Mouse (Mus musculus) embryonic facial prominence, embryonic 10.5 days (tissue): ENCODE data around the gene Camta1. TPM values are rescaled to one million over a fixed set of nuclear protein-coding genes. Genes with fewer than 3 reads are reported as not detected.

Experiments used
- DNase-seq: peaks from one replicate; pipeline ENCODE4 v3.0.0-alpha.2; 2017; ENCODE audit warnings: low spot score
- H3K27ac ChIP-seq: fragments of 300-500 bp; sonication (generic); replicated peaks from 2 replicates; pipeline ENCODE4 v1.5.1; 2016; ENCODE audit warnings: mild to moderate bottlenecking
- H3K27me3 ChIP-seq: fragments of 300-500 bp; sonication (generic); replicated peaks from 2 replicates; pipeline ENCODE4 v1.6.1; 2016; ENCODE audit warnings: low read depth, mild to moderate bottlenecking; ENCODE audit not compliant: poor library complexity, severe bottlenecking
- H3K36me3 ChIP-seq: fragments of 300-500 bp; sonication (generic); replicated peaks from 2 replicates; pipeline ENCODE4 v1.6.1; 2016; ENCODE audit warnings: mild to moderate bottlenecking, moderate library complexity
- H3K4me1 ChIP-seq: fragments of 300-500 bp; sonication (generic); 2 replicates; pipeline ENCODE4 v1.6.1; 2016
- H3K4me3 ChIP-seq: fragments of 300-500 bp; sonication (generic); 2 replicates; pipeline ENCODE4 v1.5.1; 2016; ENCODE audit warnings: mild to moderate bottlenecking, moderate library complexity
- H3K9me3 ChIP-seq: fragments of 300-500 bp; sonication (generic); 2 replicates; pipeline ENCODE4 v1.6.1; 2016; ENCODE audit warnings: mild to moderate bottlenecking
- WGBS: fragments of 180-500 bp; shearing (Covaris S2); methylation state at CpG from one replicate; pipeline ENCODE4 v1.1.7; 2016; 5-methylcytosine and 5-hydroxymethylcytosine counted together
- polyA plus RNA-seq: library from polyadenylated mRNA; unstranded; fragments of >200 nt; fragmentation: Nextera tagmentation; extraction: Ambion mirVana; gene quantifications from 2 replicates; pipeline ENCODE4 v1.2.1, GENCODE M21; 2016

Gene Camta1
- polyA plus RNA-seq, 1 experiment from 2014 or later = 110 TPM

DNA sequence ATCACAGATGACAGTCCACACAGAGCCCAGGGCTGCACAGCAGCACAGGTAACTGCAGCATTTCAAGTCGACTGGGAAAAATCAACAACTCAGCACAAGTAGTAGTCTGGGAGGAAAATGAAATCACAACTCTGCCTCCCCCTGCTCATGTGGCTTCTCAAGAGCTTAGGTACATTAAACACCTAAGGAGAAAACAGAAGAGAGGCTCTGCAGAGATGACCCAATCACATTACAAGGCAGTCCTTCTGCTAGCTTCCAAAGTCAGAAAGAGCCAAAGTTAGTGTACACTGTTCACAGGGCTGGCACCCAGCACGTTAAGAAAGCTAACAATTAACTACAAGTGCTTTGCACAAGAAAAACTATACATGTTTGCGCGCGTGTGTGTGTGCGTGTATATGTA, 56.6 kb downstream of the Camta1 start:
- Histone ChIP-seq H3K36me3 (no peaks in the 10 kb centered on the region), H3K27me3 (no peaks in the 10 kb centered on the region), H3K27ac (no peak overlapping the region), H3K4me3 (no peak overlapping the region), H3K4me1 (0 out of 2 replicates have a peak, but pooled peaks cover 3% of the 10 kb centered on the region), H3K9me3 (no peaks in the 10 kb centered on the region)
- DNase-seq = no peak
- 92% methylated on average over 6 of the region's 6 CpGs for WGBS

- 93% methylated on average over 2 of the region's 2 CpGs for WGBS
- no peak overlapping the region for H3K27ac ChIP-seq
- 0 out of 2 replicates have a peak, but pooled peaks cover 3% of the 10 kb centered on the region for H3K4me1 ChIP-seq
- H3K9me3 ChIP-seq = no peaks in the 10 kb centered on the region
- no peaks in the 10 kb centered on the region for H3K27me3 ChIP-seq
- H3K36me3 ChIP-seq = no peaks in the 10 kb centered on the region
- no peak for DNase-seq
- no peak overlapping the region for H3K4me3 ChIP-seq
Measured at GRCm38 (mm10) chr4:151804208-151804607, 57.5 kb downstream of the Camta1 start.

DNA sequence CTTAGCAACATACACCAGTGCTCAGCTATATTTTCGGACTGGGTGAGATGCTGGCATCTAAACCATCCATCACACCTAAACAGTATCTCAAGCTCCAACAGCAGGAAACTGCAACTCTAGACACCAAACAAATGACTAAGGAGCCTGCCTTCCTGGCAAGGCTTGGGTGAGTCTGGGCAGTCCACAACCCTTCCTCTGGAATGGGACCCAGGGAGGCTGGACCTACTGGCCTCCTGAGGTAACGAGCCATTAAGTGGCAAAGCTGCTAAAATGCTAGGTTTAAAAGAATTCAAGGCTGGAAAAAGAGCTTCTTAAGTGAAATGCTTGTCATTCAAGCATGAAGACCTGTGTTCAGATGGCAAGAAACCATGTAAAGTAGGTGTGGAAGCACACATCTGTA, 63.0 kb downstream of the Camta1 start:
- DNase-seq = no peak
- WGBS = 90% methylated on average over 2 of the region's 2 CpGs
- 0 out of 2 replicates have a peak, but pooled peaks cover 3% of the 10 kb centered on the region for H3K4me1 ChIP-seq
- no peaks in the 10 kb centered on the region for H3K27me3 ChIP-seq
- H3K27ac ChIP-seq = no peak overlapping the region
- no peaks in the 10 kb centered on the region for H3K9me3 ChIP-seq
- H3K36me3 ChIP-seq = no peaks in the 10 kb centered on the region; the same call in 1 of the 2 replicates
- H3K4me3 ChIP-seq = no peak overlapping the region

GRCm38 (mm10) chr4:151793694-151794093, 68.0 kb downstream of the Camta1 start:
- peaks cover 15% of the 10 kb centered on the region for H3K36me3 ChIP-seq
- no peak overlapping the region for H3K27ac ChIP-seq
- no peaks in the 10 kb centered on the region for H3K4me1 ChIP-seq
- no peaks in the 10 kb centered on the region for H3K27me3 ChIP-seq
- no peak for DNase-seq
- no peaks in the 10 kb centered on the region for H3K9me3 ChIP-seq
- WGBS = 91% methylated on average over 5 of the region's 5 CpGs
- no peak overlapping the region for H3K4me3 ChIP-seq

GRCm38 (mm10) chr4:151786946-151787705, 74.5 kb downstream of the Camta1 start:
- Histone ChIP-seq H3K4me1 (no peaks in the 10 kb centered on the region), H3K36me3 (peaks cover 35% of the 10 kb centered on the region), H3K4me3 (no peak overlapping the region), H3K9me3 (no peaks in the 10 kb centered on the region), H3K27ac (no peak overlapping the region), H3K27me3 (no peaks in the 10 kb centered on the region)
- WGBS = 94% methylated on average over 16 of the region's 16 CpGs
- no peak for DNase-seq

DNA sequence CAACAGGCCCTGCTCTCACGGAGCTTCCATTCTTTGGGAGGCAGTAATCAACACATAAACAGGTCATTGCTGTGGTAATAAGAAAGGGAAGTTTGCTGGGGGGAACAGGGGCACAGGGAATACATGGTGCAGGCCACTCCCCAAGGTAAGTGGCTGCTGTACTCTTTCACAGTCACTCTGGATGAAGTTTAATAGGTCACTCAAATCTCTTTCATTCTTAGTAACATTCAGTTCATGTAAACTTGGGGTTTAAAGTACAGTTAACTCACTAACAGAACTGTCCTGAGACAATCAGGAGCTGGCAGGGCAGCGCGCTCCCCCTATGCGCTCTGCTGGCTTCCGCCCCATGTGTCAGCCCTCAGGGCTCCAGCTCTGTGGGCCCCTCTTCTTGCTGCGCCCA, 81.2 kb downstream of the Camta1 start:
- Histone ChIP-seq H3K4me1 (no peaks in the 10 kb centered on the region), H3K9me3 (no peaks in the 10 kb centered on the region), H3K27me3 (no peaks in the 10 kb centered on the region), H3K4me3 (no peak overlapping the region), H3K27ac (no peak overlapping the region), H3K36me3 (peaks cover 3% of the 10 kb centered on the region; the same call in 1 of the 2 replicates)
- no peak for DNase-seq
- WGBS = 91% methylated on average over 6 of the region's 6 CpGs

DNA sequence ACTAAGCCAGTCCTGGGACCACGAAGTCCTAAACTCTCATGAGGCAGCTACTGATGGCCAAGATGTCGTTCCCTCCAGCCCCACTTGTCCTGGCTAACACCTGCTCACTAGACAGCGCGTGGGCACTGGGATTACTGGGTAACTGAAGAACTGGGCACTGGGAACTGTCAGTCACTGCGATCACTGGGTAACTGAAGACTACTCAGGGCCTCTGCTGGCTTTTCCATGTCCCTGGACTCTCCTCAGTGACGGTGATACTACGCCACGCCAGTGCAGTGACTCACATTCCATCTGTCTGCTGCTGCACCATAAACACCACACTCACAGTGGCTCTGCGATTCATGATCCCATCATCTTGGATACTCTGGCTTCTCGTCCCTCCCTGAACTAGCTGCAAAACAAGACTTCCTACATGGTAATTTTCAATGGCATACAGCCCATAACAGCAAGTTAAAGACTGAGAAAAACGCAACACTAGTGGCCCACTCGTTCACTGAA, 81.7 kb downstream of the Camta1 start:
- Histone ChIP-seq H3K36me3 (peaks cover 3% of the 10 kb centered on the region; the same call in 1 of the 2 replicates), H3K4me1 (no peaks in the 10 kb centered on the region), H3K27ac (no peak overlapping the region), H3K9me3 (no peaks in the 10 kb centered on the region), H3K4me3 (no peak overlapping the region), H3K27me3 (no peaks in the 10 kb centered on the region)
- WGBS = 89% methylated on average over 12 of the region's 12 CpGs
- no peak for DNase-seq

GRCm38 (mm10) chr4:151778511-151778910, 83.2 kb downstream of the Camta1 start:
- no peaks in the 10 kb centered on the region for H3K4me1 ChIP-seq
- no peak overlapping the region for H3K4me3 ChIP-seq
- peaks cover 3% of the 10 kb centered on the region; the same call in 1 of the 2 replicates for H3K36me3 ChIP-seq
- no peak overlapping the region for H3K27ac ChIP-seq
- DNase-seq = no peak
- H3K9me3 ChIP-seq = no peaks in the 10 kb centered on the region
- H3K27me3 ChIP-seq = no peaks in the 10 kb centered on the region
- WGBS = 86% methylated on average over 4 of the region's 4 CpGs

GRCm38 (mm10) chr4:151777451-151777850, 84.2 kb downstream of the Camta1 start:
- no peaks in the 10 kb centered on the region for H3K4me1 ChIP-seq
- H3K36me3 ChIP-seq = peaks cover 3% of the 10 kb centered on the region; the same call in 1 of the 2 replicates
- no peak overlapping the region for H3K27ac ChIP-seq
- H3K9me3 ChIP-seq = no peaks in the 10 kb centered on the region
- 94% methylated on average over 6 of the region's 6 CpGs for WGBS
- H3K4me3 ChIP-seq = no peak overlapping the region
- no peak for DNase-seq
- no peaks in the 10 kb centered on the region for H3K27me3 ChIP-seq

DNA sequence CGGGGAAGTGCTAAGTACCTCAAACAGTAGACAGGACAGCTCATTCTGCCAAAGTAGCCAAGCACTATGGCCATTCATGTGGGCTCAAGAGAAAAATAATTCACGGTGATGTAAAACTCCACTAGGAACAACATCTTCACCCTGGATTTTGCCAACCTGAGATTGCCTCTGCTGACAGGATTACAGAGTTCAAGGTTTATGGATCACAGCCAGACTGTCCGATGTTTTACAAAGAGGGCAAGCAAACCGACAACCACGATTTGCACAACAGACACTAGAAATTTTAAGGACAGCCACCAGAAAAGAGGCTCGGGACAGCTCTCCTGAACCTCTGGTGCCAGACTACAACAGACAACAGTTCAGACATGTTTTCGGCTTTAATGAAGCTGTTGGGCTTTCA, 86.2 kb downstream of the Camta1 start:
- Histone ChIP-seq H3K27me3 (no peaks in the 10 kb centered on the region), H3K36me3 (0 out of 2 replicates have a peak, but pooled peaks cover 3% of the 10 kb centered on the region), H3K9me3 (no peaks in the 10 kb centered on the region), H3K4me1 (no peaks in the 10 kb centered on the region), H3K27ac (no peak overlapping the region), H3K4me3 (no peak overlapping the region)
- no peak for DNase-seq
- WGBS = 92% methylated on average over 7 of the region's 7 CpGs

DNA sequence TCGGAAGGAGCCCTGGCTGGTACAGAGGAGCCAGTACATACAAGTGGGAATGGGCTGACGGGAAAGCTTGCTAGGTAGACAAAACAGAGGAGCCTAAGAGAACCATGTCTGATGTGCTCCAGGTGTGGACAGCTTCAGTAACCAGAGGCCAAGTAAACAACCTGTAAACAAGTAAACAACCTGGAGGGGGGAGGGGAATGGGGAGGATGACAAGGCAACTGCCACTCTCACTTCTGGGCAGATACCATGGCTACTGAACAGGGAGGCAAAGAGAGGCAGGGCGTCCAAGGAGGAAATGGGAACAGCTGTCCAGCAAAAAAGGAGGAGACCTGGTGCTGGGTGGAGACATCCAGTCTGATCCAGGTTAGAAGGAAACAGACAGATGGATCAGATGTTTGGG, 88.0 kb downstream of the Camta1 start:
- no peaks in the 10 kb centered on the region for H3K9me3 ChIP-seq
- no peaks in the 10 kb centered on the region for H3K4me1 ChIP-seq
- no peaks in the 10 kb centered on the region for H3K27me3 ChIP-seq
- no peaks in the 10 kb centered on the region for H3K36me3 ChIP-seq
- H3K27ac ChIP-seq = no peak overlapping the region
- no peak for DNase-seq
- H3K4me3 ChIP-seq = no peak overlapping the region
- WGBS = 86% methylated on average over 3 of the region's 3 CpGs

- no peak for DNase-seq
- Histone ChIP-seq H3K27ac (no peak overlapping the region), H3K4me3 (no peak overlapping the region), H3K27me3 (no peaks in the 10 kb centered on the region), H3K9me3 (no peaks in the 10 kb centered on the region), H3K36me3 (no peaks in the 10 kb centered on the region), H3K4me1 (no peaks in the 10 kb centered on the region)
- 84% methylated on average over 5 of the region's 5 CpGs for WGBS
Measured at GRCm38 (mm10) chr4:151773007-151773406, 88.7 kb downstream of the Camta1 start.

DNA sequence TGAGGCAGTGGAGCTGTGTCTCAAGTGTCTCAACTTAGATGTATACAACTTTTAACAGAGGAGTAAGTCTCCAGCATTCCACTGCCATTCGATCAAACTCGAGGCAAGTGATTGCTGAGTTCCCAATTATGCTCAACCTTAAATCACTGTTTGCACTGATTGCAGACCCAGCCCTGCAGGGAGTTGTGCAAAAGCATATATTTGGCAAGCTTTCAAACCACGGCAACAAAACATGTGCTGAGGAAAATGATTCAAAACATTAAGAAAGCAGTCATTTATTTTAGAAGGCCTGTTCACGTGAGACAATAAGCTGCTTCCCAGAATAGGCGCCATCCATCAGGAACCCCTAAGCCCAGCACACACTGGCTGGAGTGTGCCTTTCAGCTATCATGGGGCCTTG, 91.0 kb downstream of the Camta1 start:
- Histone ChIP-seq H3K27me3 (no peaks in the 10 kb centered on the region), H3K4me3 (no peak overlapping the region), H3K36me3 (no peaks in the 10 kb centered on the region), H3K27ac (no peak overlapping the region), H3K9me3 (no peaks in the 10 kb centered on the region), H3K4me1 (no peaks in the 10 kb centered on the region; the same call in 1 of the 2 replicates)
- no peak for DNase-seq
- WGBS = 91% methylated on average over 5 of the region's 5 CpGs
